Mouse (Mus musculus): Measurements from ENCODE around the gene Mpp2.
A peak's percentile ranks its signal among the peaks of the same experiment; 100 is the strongest.

Mpp2 gene

DNA sequence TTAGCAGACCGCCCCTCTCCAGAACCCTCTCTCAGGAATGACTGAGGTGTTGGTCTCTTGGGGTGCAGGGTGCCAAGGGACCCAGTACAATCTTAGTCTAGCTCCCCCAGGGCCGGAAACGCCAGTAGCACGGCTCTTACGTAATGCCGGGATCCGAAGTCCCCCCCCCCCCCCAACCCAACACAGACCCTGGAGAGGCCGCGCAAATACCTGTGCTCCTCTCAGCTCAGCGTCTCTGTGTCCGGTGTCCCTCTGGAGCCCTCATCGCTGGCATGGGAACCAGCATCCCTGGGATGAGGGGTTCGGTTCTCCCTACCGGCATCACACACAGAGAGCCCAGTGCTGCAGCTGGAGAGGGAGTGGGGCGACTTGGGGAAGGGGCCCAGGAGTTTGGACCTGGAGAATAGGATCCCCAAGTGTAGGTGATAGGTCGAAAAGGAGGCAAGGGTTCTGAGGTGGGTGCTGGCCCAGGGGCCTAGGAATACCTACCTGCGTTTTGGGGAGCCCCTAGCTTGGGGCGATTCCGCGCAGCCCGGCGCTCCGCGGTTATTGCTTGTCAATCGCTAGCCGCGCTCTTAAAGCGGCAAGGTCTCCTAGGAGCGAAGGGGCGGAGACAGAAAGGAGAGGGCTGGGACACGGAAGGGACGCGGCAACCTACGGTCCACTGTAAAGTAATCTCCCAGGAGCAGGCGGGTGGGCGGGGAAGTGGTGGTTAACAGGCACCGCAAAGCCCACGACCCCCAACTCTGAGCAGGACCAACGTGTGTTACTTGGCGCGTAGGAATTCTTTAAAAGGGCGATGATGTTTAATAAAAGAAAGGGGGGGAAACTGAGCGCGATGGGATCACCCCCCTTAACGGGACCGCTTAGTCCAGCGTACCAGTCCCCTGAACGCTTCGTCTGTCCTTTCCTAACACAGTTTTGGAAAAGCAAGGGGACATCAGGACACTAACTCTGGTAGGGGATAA is at the start of gene Mpp2:
TSS of gene Mpp2 (minus strand) at position 585 of the 968 bp plus-strand sequence.
- Histone ChIP-seq H3K4me1 (replicated peaks; ENCODE audit: low read depth, low read length) (peaks cover 38% of the 10 kb centered on the region), H3K27me3 (ENCODE audit: insufficient read depth, low read length) (peaks cover 66% of the 10 kb centered on the region), H3K36me3 (ENCODE audit: insufficient read depth, low read length) (no peaks in the 10 kb centered on the region), H3K9me3 (ENCODE audit: low read length) (peaks cover 7% of the 10 kb centered on the region; the same call in 1 of the 2 replicates), H3K4me3 (replicated peaks; ENCODE audit: low read length) (peak within 1 kb of the TSS; percentile 81)
- TF ChIP-seq CTCF (conservative IDR thresholded peaks at IDR 0.05; ENCODE audit: low read length) (no peak), POU5F1 (IDR thresholded peaks at IDR 0.05; ENCODE audit: borderline replicate concordance, low read length) (no peak), NANOG (IDR thresholded peaks at IDR 0.05; ENCODE audit: borderline replicate concordance, low read length) (no peak)

DNA sequence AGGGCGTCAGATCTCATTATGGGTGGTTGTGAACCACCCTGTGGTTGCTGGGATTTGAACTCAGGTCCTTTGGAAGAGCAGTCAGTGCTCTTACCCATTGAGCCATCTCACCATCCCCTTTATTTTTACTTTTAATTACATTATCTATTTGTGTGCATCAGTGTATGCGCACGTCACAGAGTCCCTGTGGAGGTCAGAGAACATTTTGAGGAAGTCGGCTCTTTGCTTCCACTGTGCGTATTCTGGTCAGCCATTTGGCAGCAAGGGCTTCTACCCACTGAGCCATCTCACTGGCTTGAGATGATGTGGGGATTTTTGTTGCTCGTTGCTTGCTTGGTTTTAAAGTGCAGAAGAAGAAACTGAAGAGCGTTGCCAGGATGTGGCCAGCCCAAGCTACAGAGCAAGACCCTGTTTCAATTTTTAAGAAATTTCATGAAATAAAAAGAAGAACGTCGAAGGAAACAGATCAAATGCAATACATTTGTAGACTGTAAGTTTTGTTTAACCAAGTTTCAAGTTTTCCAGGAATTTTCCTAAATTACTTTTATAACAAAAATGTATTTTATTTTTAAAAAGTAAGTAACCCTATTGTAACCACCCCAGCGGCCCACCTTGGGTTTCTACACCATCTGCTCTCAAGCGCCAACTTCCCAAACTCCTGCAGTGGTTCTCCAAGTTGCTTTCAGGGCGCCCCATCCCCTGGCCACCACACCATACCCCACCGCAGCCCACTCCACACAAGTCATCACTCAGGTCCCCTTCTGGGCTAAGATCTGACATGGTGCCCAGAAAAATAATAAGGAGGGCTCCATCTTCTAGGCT is 49.5 kb upstream of the Mpp2 start:
- Histone ChIP-seq H3K4me1 (replicated peaks; ENCODE audit: low read depth, low read length) (peaks cover 34% of the 10 kb centered on the region), H3K4me3 (replicated peaks; ENCODE audit: low read length) (peak overlapping the region; percentile 67), H3K36me3 (ENCODE audit: insufficient read depth, low read length) (no peaks in the 10 kb centered on the region), H3K27me3 (ENCODE audit: insufficient read depth, low read length) (0 out of 2 replicates have a peak, but pooled peaks cover 3% of the 10 kb centered on the region), H3K9me3 (ENCODE audit: low read length) (no peaks in the 10 kb centered on the region)
- no peak for TF ChIP-seq POU5F1 (IDR thresholded peaks at IDR 0.05; ENCODE audit: borderline replicate concordance, low read length)
- peak; percentile 1; the same call in 1 of the 2 replicates for TF ChIP-seq CTCF (conservative IDR thresholded peaks at IDR 0.05; ENCODE audit: low read length)
- no peak for TF ChIP-seq NANOG (IDR thresholded peaks at IDR 0.05; ENCODE audit: borderline replicate concordance, low read length)

GRCm38 (mm10) chr11:102134516-102134915 is 46.2 kb upstream of the Mpp2 start:
- TF ChIP-seq NANOG (IDR thresholded peaks at IDR 0.05; ENCODE audit: borderline replicate concordance, low read length) = no peak
- no peak for TF ChIP-seq CTCF (conservative IDR thresholded peaks at IDR 0.05; ENCODE audit: low read length)
- no peak for TF ChIP-seq POU5F1 (IDR thresholded peaks at IDR 0.05; ENCODE audit: borderline replicate concordance, low read length)
- no peak overlapping the region for H3K4me3 ChIP-seq (replicated peaks; ENCODE audit: low read length)
- peaks cover 37% of the 10 kb centered on the region for H3K4me1 ChIP-seq (replicated peaks; ENCODE audit: low read depth, low read length)
- H3K9me3 ChIP-seq (ENCODE audit: low read length) = no peaks in the 10 kb centered on the region
- no peaks in the 10 kb centered on the region for H3K36me3 ChIP-seq (ENCODE audit: insufficient read depth, low read length)
- H3K27me3 ChIP-seq (ENCODE audit: insufficient read depth, low read length) = no peaks in the 10 kb centered on the region

DNA sequence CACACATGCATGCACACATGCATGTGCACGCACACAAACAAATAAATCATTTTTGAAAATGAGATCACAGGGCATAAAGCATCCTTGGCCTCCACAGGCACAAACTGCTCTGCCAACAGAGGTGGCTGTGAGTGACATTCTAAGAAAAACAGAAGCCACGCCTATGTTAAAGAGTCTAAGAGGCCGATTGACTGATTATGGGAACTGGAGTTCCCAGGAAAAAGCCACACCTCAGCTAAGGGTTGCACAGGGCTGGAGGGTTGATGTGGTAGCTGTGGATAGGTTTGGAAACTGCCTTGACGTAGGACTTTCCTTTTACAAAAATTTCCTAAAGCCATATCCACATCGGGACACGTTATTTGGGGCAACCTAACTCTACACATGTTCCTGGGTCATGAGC is 29.1 kb upstream of the Mpp2 start:
- Histone ChIP-seq H3K27me3 (ENCODE audit: insufficient read depth, low read length) (peaks cover 6% of the 10 kb centered on the region; the same call in 1 of the 2 replicates), H3K9me3 (ENCODE audit: low read length) (no peaks in the 10 kb centered on the region), H3K36me3 (ENCODE audit: insufficient read depth, low read length) (no peaks in the 10 kb centered on the region), H3K4me3 (replicated peaks; ENCODE audit: low read length) (no peak overlapping the region), H3K4me1 (replicated peaks; ENCODE audit: low read depth, low read length) (peaks cover 10% of the 10 kb centered on the region)
- TF ChIP-seq POU5F1 (IDR thresholded peaks at IDR 0.05; ENCODE audit: borderline replicate concordance, low read length) (no peak), NANOG (IDR thresholded peaks at IDR 0.05; ENCODE audit: borderline replicate concordance, low read length) (no peak), CTCF (conservative IDR thresholded peaks at IDR 0.05; ENCODE audit: low read length) (no peak)

- TF ChIP-seq CTCF (conservative IDR thresholded peaks at IDR 0.05; ENCODE audit: low read length) (no peak), NANOG (IDR thresholded peaks at IDR 0.05; ENCODE audit: borderline replicate concordance, low read length) (no peak)
- H3K4me3 ChIP-seq (replicated peaks; ENCODE audit: low read length) = no peak overlapping the region
- no peaks in the 10 kb centered on the region for H3K36me3 ChIP-seq (ENCODE audit: insufficient read depth, low read length)
- H3K27me3 ChIP-seq (ENCODE audit: insufficient read depth, low read length) = peaks cover 6% of the 10 kb centered on the region; the same call in 1 of the 2 replicates
- peaks cover 10% of the 10 kb centered on the region for H3K4me1 ChIP-seq (replicated peaks; ENCODE audit: low read depth, low read length)
- no peaks in the 10 kb centered on the region for H3K9me3 ChIP-seq (ENCODE audit: low read length)
Measured at GRCm38 (mm10) chr11:102116241-102116640, 27.9 kb upstream of the Mpp2 start.

GRCm38 (mm10) chr11:102111576-102111975 is 23.3 kb upstream of the Mpp2 start:
- H3K36me3 ChIP-seq (ENCODE audit: insufficient read depth, low read length) = no peaks in the 10 kb centered on the region

DNA sequence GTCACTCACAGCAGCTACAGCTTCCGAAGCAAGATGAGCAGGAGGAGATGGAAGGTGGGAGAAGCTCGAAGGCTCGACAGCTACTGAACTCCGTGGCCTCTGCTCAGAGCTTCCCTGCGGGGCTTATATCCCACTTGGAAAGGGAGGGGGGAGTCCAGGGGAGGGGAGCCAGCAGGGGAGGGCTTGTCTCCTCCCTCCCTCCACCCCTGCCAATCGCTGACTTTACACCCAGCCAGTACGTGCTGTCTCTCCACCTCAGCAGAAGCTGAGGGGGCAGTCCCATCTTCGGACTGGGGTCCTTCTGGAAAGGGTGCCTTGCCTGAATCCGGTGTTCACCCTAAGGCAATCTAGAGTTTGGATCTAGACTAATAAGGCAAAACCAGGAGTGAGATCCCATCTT is 19.4 kb upstream of the Mpp2 start, which contains the start of gene Pyy:
TSS of gene Pyy (minus strand) at position 101 of the 400 bp plus-strand sequence.
- H3K4me3 ChIP-seq (replicated peaks; ENCODE audit: low read length) = peak within 1 kb of the TSS; percentile 72
- peaks cover 19% of the 10 kb centered on the region for H3K4me1 ChIP-seq (replicated peaks; ENCODE audit: low read depth, low read length)
- TF ChIP-seq NANOG (IDR thresholded peaks at IDR 0.05; ENCODE audit: borderline replicate concordance, low read length) = no peak
- no peak for TF ChIP-seq CTCF (conservative IDR thresholded peaks at IDR 0.05; ENCODE audit: low read length)
- TF ChIP-seq POU5F1 (IDR thresholded peaks at IDR 0.05; ENCODE audit: borderline replicate concordance, low read length) = no peak
- no peaks in the 10 kb centered on the region for H3K9me3 ChIP-seq (ENCODE audit: low read length)
- peaks cover 72% of the 10 kb centered on the region for H3K27me3 ChIP-seq (ENCODE audit: insufficient read depth, low read length)
- no peaks in the 10 kb centered on the region for H3K36me3 ChIP-seq (ENCODE audit: insufficient read depth, low read length)

More at GRCm38 (mm10) chr11:102111576-102111975, 23.3 kb upstream of the Mpp2 start:
- TF ChIP-seq CTCF (conservative IDR thresholded peaks at IDR 0.05; ENCODE audit: low read length) (no peak), NANOG (IDR thresholded peaks at IDR 0.05; ENCODE audit: borderline replicate concordance, low read length) (no peak), POU5F1 (IDR thresholded peaks at IDR 0.05; ENCODE audit: borderline replicate concordance, low read length) (no peak)
- peaks cover 42% of the 10 kb centered on the region for H3K27me3 ChIP-seq (ENCODE audit: insufficient read depth, low read length)
- H3K4me3 ChIP-seq (replicated peaks; ENCODE audit: low read length) = no peak overlapping the region
- H3K9me3 ChIP-seq (ENCODE audit: low read length) = no peaks in the 10 kb centered on the region
- peaks cover 15% of the 10 kb centered on the region for H3K4me1 ChIP-seq (replicated peaks; ENCODE audit: low read depth, low read length)

DNA sequence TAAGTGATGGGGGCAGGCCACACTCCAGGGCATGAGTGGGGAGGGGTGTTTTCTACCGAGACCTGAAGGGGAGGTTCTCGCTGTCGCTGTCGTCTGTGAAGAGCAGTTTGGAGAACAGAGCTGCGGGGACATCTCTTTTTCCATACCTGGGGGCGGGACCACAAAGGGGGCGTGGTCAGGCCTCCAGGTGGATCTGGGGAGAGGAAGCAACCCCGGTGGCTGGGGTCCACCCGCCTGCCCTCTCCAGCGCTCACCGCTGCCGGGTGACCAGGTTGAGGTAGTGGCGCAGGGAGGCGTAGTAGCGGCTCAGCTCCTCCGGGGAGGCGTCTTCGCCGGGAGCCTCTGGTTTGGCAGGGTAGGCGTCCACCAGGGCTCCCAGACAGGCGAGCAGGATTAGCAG is 18.6 kb upstream of the Mpp2 start:
- Histone ChIP-seq H3K4me3 (replicated peaks; ENCODE audit: low read length) (peak overlapping the region; percentile 72), H3K27me3 (ENCODE audit: insufficient read depth, low read length) (peaks cover 77% of the 10 kb centered on the region), H3K9me3 (ENCODE audit: low read length) (no peaks in the 10 kb centered on the region), H3K36me3 (ENCODE audit: insufficient read depth, low read length) (no peaks in the 10 kb centered on the region), H3K4me1 (replicated peaks; ENCODE audit: low read depth, low read length) (peaks cover 24% of the 10 kb centered on the region)
- TF ChIP-seq CTCF (conservative IDR thresholded peaks at IDR 0.05; ENCODE audit: low read length) (no peak), POU5F1 (IDR thresholded peaks at IDR 0.05; ENCODE audit: borderline replicate concordance, low read length) (no peak), NANOG (IDR thresholded peaks at IDR 0.05; ENCODE audit: borderline replicate concordance, low read length) (no peak)

Measured in E14TG2a.4 (cell line).